Mouse (Mus musculus) hindbrain, embryonic 13.5 days (tissue): Measurements from ENCODE around the gene Osmr. TPM values are rescaled to one million over a fixed set of nuclear protein-coding genes. Genes with fewer than 3 reads are reported as not detected.
"Not testable (repeated sequence)": the region's sequence is repeated elsewhere in the genome, so short reads cannot be mapped to it uniquely, and the experiment has no call there.

Experiments
- ATAC-seq: fragments of 200-750 bp; cut with Nextera tagmentation; 2 replicates; pipeline ENCODE4 v1.8.0; 2017; ENCODE audit warnings: moderate TSS enrichment; ENCODE audit not compliant: low FRiP score
- H3K27ac ChIP-seq: fragments of 300-500 bp; sonication (generic); 2 replicates; pipeline ENCODE4 v1.5.1; 2015; ENCODE audit warnings: inconsistent platforms, mild to moderate bottlenecking, moderate library complexity
- H3K27me3 ChIP-seq: fragments of 300-500 bp; sonication (generic); 2 replicates; pipeline ENCODE4 v1.6.1; 2015; ENCODE audit warnings: mild to moderate bottlenecking, inconsistent platforms
- H3K36me3 ChIP-seq: fragments of 300-500 bp; sonication (generic); 2 replicates; pipeline ENCODE4 v1.6.1; 2015; ENCODE audit warnings: mild to moderate bottlenecking, inconsistent platforms
- H3K4me1 ChIP-seq: fragments of 300-500 bp; sonication (generic); replicated peaks from 2 replicates; pipeline ENCODE4 v1.6.1; 2015; ENCODE audit warnings: inconsistent platforms
- H3K4me2 ChIP-seq: fragments of 300-500 bp; sonication (generic); 2 replicates; pipeline ENCODE4 v1.6.1; 2015; ENCODE audit warnings: inconsistent platforms, mild to moderate bottlenecking, moderate library complexity
- H3K4me3 ChIP-seq: fragments of 300-500 bp; sonication (generic); 2 replicates; pipeline ENCODE4 v1.5.1; 2015; ENCODE audit warnings: mild to moderate bottlenecking, inconsistent platforms
- H3K9ac ChIP-seq: fragments of 300-500 bp; sonication (generic); 2 replicates; pipeline ENCODE4 v1.6.1; 2015; ENCODE audit warnings: mild to moderate bottlenecking, inconsistent platforms
- H3K9me3 ChIP-seq: fragments of 300-500 bp; sonication (generic); 2 replicates; pipeline ENCODE4 v1.6.1; 2016; ENCODE audit warnings: inconsistent platforms
- WGBS: fragments of 180-500 bp; shearing (Covaris S2); methylation state at CpG from one replicate; pipeline ENCODE4 v1.1.7; 2015; 5-methylcytosine and 5-hydroxymethylcytosine counted together
- polyA plus RNA-seq: library from polyadenylated mRNA; unstranded; fragments of >200 nt; fragmentation: Nextera tagmentation; extraction: Ambion mirVana; gene quantifications from 2 replicates; pipeline ENCODE4 v1.2.1, GENCODE M21; 2015

Osmr gene
- polyA plus RNA-seq, 1 experiment from 2014 or later, result 1.9 TPM

GRCm38 (mm10) chr15:6857270-6857905 is 17.4 kb downstream of the Osmr start:
- 60% methylated on average over 9 of the region's 9 CpGs for WGBS
- H3K27me3 ChIP-seq, result no peaks in the 10 kb centered on the region
- no peak overlapping the region for H3K9ac ChIP-seq
- no peaks in the 10 kb centered on the region for H3K9me3 ChIP-seq
- no peak overlapping the region for H3K4me3 ChIP-seq
- H3K36me3 ChIP-seq, result no peaks in the 10 kb centered on the region
- H3K4me1 ChIP-seq, result no peaks in the 10 kb centered on the region
- no peak overlapping the region for H3K4me2 ChIP-seq
- no peak overlapping the region for H3K27ac ChIP-seq
- no peak for ATAC-seq

GRCm38 (mm10) chr15:6849851-6850250 is 24.9 kb downstream of the Osmr start:
- Histone ChIP-seq H3K4me2 (no peak overlapping the region), H3K4me3 (no peak overlapping the region)
- no peak for ATAC-seq

GRCm38 (mm10) chr15:6840199-6840598 is 34.6 kb downstream of the Osmr start:
- no peak overlapping the region for H3K9ac ChIP-seq
- H3K4me1 ChIP-seq, result no peaks in the 10 kb centered on the region
- H3K27me3 ChIP-seq, result no peaks in the 10 kb centered on the region
- H3K27ac ChIP-seq, result no peak overlapping the region
- no peaks in the 10 kb centered on the region for H3K36me3 ChIP-seq
- H3K9me3 ChIP-seq, result no peaks in the 10 kb centered on the region
- H3K4me3 ChIP-seq, result no peak overlapping the region
- H3K4me2 ChIP-seq, result no peak overlapping the region
- 0 out of 2 replicates have a peak, but pooled peaks have one; percentile 74 for ATAC-seq
- WGBS, result 56% methylated on average over 4 of the region's 4 CpGs

More at GRCm38 (mm10) chr15:6849851-6850250, 24.9 kb downstream of the Osmr start:
- no peak overlapping the region for H3K9ac ChIP-seq
- no peaks in the 10 kb centered on the region for H3K36me3 ChIP-seq
- 21% methylated on average over 1 of the region's 1 CpGs for WGBS
- no peaks in the 10 kb centered on the region for H3K4me1 ChIP-seq
- no peak overlapping the region for H3K27ac ChIP-seq
- H3K9me3 ChIP-seq, result no peaks in the 10 kb centered on the region
- H3K27me3 ChIP-seq, result no peaks in the 10 kb centered on the region

- no peaks in the 10 kb centered on the region for H3K36me3 ChIP-seq
- no peaks in the 10 kb centered on the region for H3K27me3 ChIP-seq
- peaks cover 5% of the 10 kb centered on the region; the same call in 1 of the 2 replicates for H3K9me3 ChIP-seq
- no peak overlapping the region for H3K4me2 ChIP-seq
- no peak overlapping the region for H3K27ac ChIP-seq
- ATAC-seq, result no peak
- H3K4me1 ChIP-seq, result no peaks in the 10 kb centered on the region
- WGBS, result 91% methylated on average over 4 of the region's 4 CpGs
- H3K4me3 ChIP-seq, result no peak overlapping the region
- no peak overlapping the region for H3K9ac ChIP-seq
Measured at GRCm38 (mm10) chr15:6815807-6816206, 59.0 kb downstream of the Osmr start.

- not testable (repeated sequence) for H3K4me3 ChIP-seq, ATAC-seq, H3K27me3 ChIP-seq, H3K27ac ChIP-seq, H3K4me1 ChIP-seq, H3K9me3 ChIP-seq, H3K4me2 ChIP-seq, H3K9ac ChIP-seq
- over 99% methylated on average over 8 of the region's 8 CpGs for WGBS
- H3K36me3 ChIP-seq, result peaks cover 37% of the 10 kb centered on the region
Measured at GRCm38 (mm10) chr15:6801212-6801611, 73.6 kb downstream of the Osmr start.

GRCm38 (mm10) chr15:6792846-6793245 is 81.9 kb downstream of the Osmr start:
- no peak for ATAC-seq
- no peak overlapping the region for H3K27ac ChIP-seq
- H3K36me3 ChIP-seq, result peaks cover 90% of the 10 kb centered on the region
- no peak overlapping the region for H3K4me3 ChIP-seq
- 85% methylated on average over 7 of the region's 7 CpGs for WGBS
- H3K9me3 ChIP-seq, result no peaks in the 10 kb centered on the region
- H3K9ac ChIP-seq, result no peak overlapping the region
- H3K27me3 ChIP-seq, result no peaks in the 10 kb centered on the region
- H3K4me2 ChIP-seq, result no peak overlapping the region
- no peaks in the 10 kb centered on the region for H3K4me1 ChIP-seq

- no peak overlapping the region for H3K27ac ChIP-seq
- no peak overlapping the region for H3K4me2 ChIP-seq
- no peaks in the 10 kb centered on the region for H3K27me3 ChIP-seq
- no peak for ATAC-seq
- no peak overlapping the region for H3K9ac ChIP-seq
- WGBS, result 91% methylated on average over 11 of the region's 11 CpGs
- H3K36me3 ChIP-seq, result peaks cover 90% of the 10 kb centered on the region
- no peaks in the 10 kb centered on the region for H3K9me3 ChIP-seq
- no peak overlapping the region for H3K4me3 ChIP-seq
- H3K4me1 ChIP-seq, result no peaks in the 10 kb centered on the region
Measured at GRCm38 (mm10) chr15:6791648-6792047, 83.1 kb downstream of the Osmr start.

- WGBS, result 96% methylated on average over 7 of the region's 7 CpGs
- Histone ChIP-seq H3K4me2 (no peak overlapping the region), H3K9me3 (no peaks in the 10 kb centered on the region), H3K4me3 (no peak overlapping the region), H3K4me1 (no peaks in the 10 kb centered on the region), H3K9ac (no peak overlapping the region), H3K27ac (no peak overlapping the region), H3K36me3 (peaks cover 86% of the 10 kb centered on the region), H3K27me3 (no peaks in the 10 kb centered on the region)
- ATAC-seq, result no peak
Measured at GRCm38 (mm10) chr15:6790011-6790410, 84.8 kb downstream of the Osmr start.

GRCm38 (mm10) chr15:6787236-6787635 is 87.5 kb downstream of the Osmr start:
- no peak overlapping the region for H3K4me2 ChIP-seq
- no peak for ATAC-seq
- H3K36me3 ChIP-seq, result peaks cover 81% of the 10 kb centered on the region

GRCm38 (mm10) chr15:6786212-6786611 is 88.6 kb downstream of the Osmr start:
- no peaks in the 10 kb centered on the region for H3K9me3 ChIP-seq
- no peak overlapping the region for H3K4me3 ChIP-seq
- no peak overlapping the region for H3K4me2 ChIP-seq
- no peak overlapping the region for H3K9ac ChIP-seq
- H3K27ac ChIP-seq, result no peak overlapping the region
- 95% methylated on average over 10 of the region's 10 CpGs for WGBS
- no peaks in the 10 kb centered on the region for H3K4me1 ChIP-seq
- H3K27me3 ChIP-seq, result no peaks in the 10 kb centered on the region
- peaks cover 82% of the 10 kb centered on the region for H3K36me3 ChIP-seq
- no peak for ATAC-seq

More at GRCm38 (mm10) chr15:6787236-6787635, 87.5 kb downstream of the Osmr start:
- H3K4me1 ChIP-seq, result no peaks in the 10 kb centered on the region
- 97% methylated on average over 10 of the region's 10 CpGs for WGBS
- no peak overlapping the region for H3K4me3 ChIP-seq
- H3K27me3 ChIP-seq, result no peaks in the 10 kb centered on the region
- no peak overlapping the region for H3K9ac ChIP-seq
- no peak overlapping the region for H3K27ac ChIP-seq
- no peaks in the 10 kb centered on the region for H3K9me3 ChIP-seq

GRCm38 (mm10) chr15:6772265-6772664 is 102.5 kb downstream of the Osmr start:
- 91% methylated on average over 3 of the region's 3 CpGs for WGBS

More at GRCm38 (mm10) chr15:6772265-6772664, 102.5 kb downstream of the Osmr start:
- no peak for ATAC-seq
- no peak overlapping the region for H3K9ac ChIP-seq
- H3K4me2 ChIP-seq, result no peak overlapping the region
- no peak overlapping the region for H3K4me3 ChIP-seq
- no peaks in the 10 kb centered on the region for H3K27me3 ChIP-seq
- no peaks in the 10 kb centered on the region for H3K9me3 ChIP-seq
- no peaks in the 10 kb centered on the region for H3K4me1 ChIP-seq
- peaks cover 64% of the 10 kb centered on the region for H3K36me3 ChIP-seq
- no peak overlapping the region for H3K27ac ChIP-seq
